Mouse (Mus musculus) heart, embryonic 14.5 days (tissue): ENCODE data around the gene Ncoa6. TPM values are rescaled to one million over a fixed set of nuclear protein-coding genes. Genes with fewer than 3 reads are reported as not detected.

ENCODE experiments used
- ATAC-seq: fragments of 200-750 bp; cut with Nextera tagmentation; 2 replicates; pipeline ENCODE4 v1.8.0; 2017; ENCODE audit warnings: low read depth, moderate TSS enrichment; ENCODE audit not compliant: insufficient number of reproducible peaks, insufficient read depth, low FRiP score
- H3K27ac ChIP-seq, 2 experiments: fragments of 200-500 bp in 1 of 2; fragments of 300-500 bp in 1 of 2; sonication (generic) in 1 of 2; replicated peaks in 1 of 2; 2 replicates each; pipeline ENCODE4 v1.5.1; 2012 to 2014; ENCODE audit warnings: low read depth in 2 of 2, low read length in 2 of 2, control low read depth in 1 of 2, mild to moderate bottlenecking in 1 of 2, mixed read lengths in 1 of 2; ENCODE audit not compliant: control insufficient read depth in 1 of 2, insufficient read depth in 1 of 2
- H3K27me3 ChIP-seq: fragments of 300-500 bp; sonication (generic); 2 replicates; pipeline ENCODE4 v1.6.1; 2014; ENCODE audit warnings: mild to moderate bottlenecking, low read length, control low read depth; ENCODE audit not compliant: control insufficient read depth, insufficient read depth
- H3K36me3 ChIP-seq: fragments of 300-500 bp; sonication (generic); 2 replicates; pipeline ENCODE4 v1.6.1; 2014; ENCODE audit warnings: mild to moderate bottlenecking, control low read depth, low read length, mixed read lengths; ENCODE audit not compliant: control insufficient read depth, insufficient read depth
- H3K4me1 ChIP-seq, 2 experiments: fragments of 200-500 bp in 1 of 2; fragments of 300-500 bp in 1 of 2; sonication (generic) in 1 of 2; 2 replicates each; pipeline ENCODE4 v1.6.1; 2012 to 2014; ENCODE audit warnings: low read length in 2 of 2, control low read depth in 1 of 2, mixed read lengths in 1 of 2; ENCODE audit not compliant: control insufficient read depth in 2 of 2, insufficient read depth in 2 of 2
- H3K4me2 ChIP-seq: fragments of 300-500 bp; sonication (generic); 2 replicates; pipeline ENCODE4 v1.6.1; 2014; ENCODE audit warnings: mild to moderate bottlenecking, low read length
- H3K4me3 ChIP-seq, 2 experiments: fragments of 200-500 bp in 1 of 2; fragments of 300-500 bp in 1 of 2; sonication (generic) in 1 of 2; 2 replicates each; pipeline ENCODE4 v1.5.1; 2012 to 2014; ENCODE audit warnings: low read length in 2 of 2, mild to moderate bottlenecking in 2 of 2, control low read depth in 1 of 2, low read depth in 1 of 2, moderate library complexity in 1 of 2; ENCODE audit not compliant: control insufficient read depth in 1 of 2, insufficient read depth in 1 of 2
- H3K9ac ChIP-seq: fragments of 300-500 bp; sonication (generic); 2 replicates; pipeline ENCODE4 v1.6.1; 2014; ENCODE audit warnings: mild to moderate bottlenecking, low read length
- H3K9me3 ChIP-seq: fragments of 300-500 bp; sonication (generic); 2 replicates; pipeline ENCODE4 v1.6.1; 2016; ENCODE audit warnings: low read length, control low read depth; ENCODE audit not compliant: control insufficient read depth
- WGBS: fragments of 180-500 bp; shearing (Covaris S2); extraction: QIAGEN DNeasy Blood & Tissue Kit; methylation state at CpG from one replicate; pipeline ENCODE4 v1.1.7; 2014; 5-methylcytosine and 5-hydroxymethylcytosine counted together
- polyA plus RNA-seq: library from polyadenylated mRNA; unstranded; fragments of >200 nt; fragmentation: Nextera tagmentation; extraction: Ambion mirVana; gene quantifications from 2 replicates; pipeline ENCODE4 v1.2.1, GENCODE M21; 2014

The Ncoa6 gene
- polyA plus RNA-seq, 1 experiment from 2014 or later: 21.9 TPM

DNA sequence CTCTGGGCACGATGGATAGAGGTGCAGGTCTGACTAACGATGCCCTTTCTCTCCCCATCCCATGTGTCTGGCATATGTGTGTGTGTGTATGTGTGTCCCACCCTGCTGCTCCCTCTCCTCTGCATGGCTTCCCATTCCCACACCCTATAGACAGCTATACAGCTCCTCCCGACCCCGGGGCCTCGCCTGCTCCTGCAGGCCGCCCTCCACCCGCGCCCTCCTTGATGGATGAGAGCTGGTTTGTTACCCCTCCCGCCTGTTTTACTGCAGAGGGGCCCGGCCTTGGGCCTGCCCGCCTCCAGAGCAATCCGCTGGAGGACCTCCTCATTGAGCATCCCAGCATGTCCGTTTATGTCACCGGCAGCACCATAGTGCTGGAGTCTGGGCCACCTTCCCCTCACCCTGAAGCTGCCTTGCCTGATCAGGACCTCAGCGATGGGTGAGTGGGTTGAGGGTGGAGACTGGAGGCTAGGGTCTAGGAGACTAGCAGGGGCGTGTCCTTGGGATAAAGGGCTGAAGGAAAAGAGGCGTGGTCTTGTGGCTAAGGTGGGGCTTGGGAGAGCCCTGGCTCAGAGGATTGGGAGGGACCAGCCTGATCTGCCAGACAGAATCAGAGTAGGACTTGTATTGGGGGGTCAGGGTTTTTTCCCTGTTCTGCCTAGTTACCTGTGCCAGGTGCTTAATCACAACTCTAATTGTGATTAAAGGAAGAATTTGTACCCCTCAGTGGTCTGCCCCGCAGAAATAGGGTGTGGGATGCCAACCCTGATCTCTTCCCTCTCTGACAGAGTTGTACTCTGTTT lies 87.8 kb downstream of the Ncoa6 start:
- Histone ChIP-seq H3K9me3 (no peaks in the 10 kb centered on the region), H3K4me1 (peaks cover 13 to 43% of the 10 kb centered on the region in 2 experiments), H3K27me3 (no peaks in the 10 kb centered on the region), H3K4me2 (no peak overlapping the region), H3K4me3 (no peak overlapping the region), H3K27ac (no peak overlapping the region), H3K9ac (no peak overlapping the region; the same call in 1 of the 2 replicates), H3K36me3 (peaks cover 63% of the 10 kb centered on the region)
- 71% methylated on average over 18 of the region's 18 CpGs for WGBS
- no peak for ATAC-seq

- Histone ChIP-seq H3K27ac (no peak overlapping the region), H3K36me3 (peaks cover 55% of the 10 kb centered on the region), H3K9me3 (no peaks in the 10 kb centered on the region), H3K4me1 (peaks cover 13 to 47% of the 10 kb centered on the region in 2 experiments), H3K27me3 (no peaks in the 10 kb centered on the region), H3K4me3 (no peak overlapping the region), H3K4me2 (no peak overlapping the region), H3K9ac (no peak overlapping the region)
- ATAC-seq: no peak
- 35% methylated on average over 7 of the region's 7 CpGs for WGBS
These were observed 88.6 kb downstream of the Ncoa6 start for GRCm38 (mm10) chr2:155385090-155385489.

DNA sequence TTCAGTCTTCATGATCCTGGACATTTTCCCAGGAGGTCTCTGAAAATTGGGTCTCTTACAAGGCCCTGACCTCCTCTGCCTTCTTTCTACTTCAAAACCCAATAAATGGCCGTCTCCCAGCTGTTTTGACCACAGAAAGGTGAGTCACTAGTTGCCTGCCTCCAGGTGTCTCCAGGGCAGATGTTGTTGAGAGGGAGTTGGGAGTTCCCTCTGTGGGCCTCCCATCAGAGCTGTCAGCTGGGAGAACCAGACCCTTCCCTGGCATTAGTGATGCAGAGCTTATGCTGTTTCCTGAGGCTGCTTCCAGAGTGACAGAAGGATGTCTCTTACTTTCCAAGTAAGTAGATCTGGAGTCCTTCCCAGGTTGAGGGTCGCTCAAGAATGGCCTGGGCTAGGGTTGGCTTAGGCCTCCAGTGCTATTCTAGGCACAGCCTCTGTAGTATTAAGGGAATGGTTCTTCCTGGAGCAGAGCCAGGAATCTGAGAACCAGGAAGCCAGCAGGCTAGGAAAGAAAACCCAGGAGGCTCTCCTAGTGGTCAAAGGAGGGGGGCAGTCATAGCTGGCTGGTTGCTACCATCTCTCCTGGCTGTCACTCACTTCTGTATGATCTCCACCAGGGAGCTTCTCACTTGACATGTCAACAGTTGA lies 90.8 kb downstream of the Ncoa6 start:
- Histone ChIP-seq H3K27me3 (no peaks in the 10 kb centered on the region), H3K4me2 (peak overlapping the region; percentile 78), H3K9ac (peak overlapping the region; percentile 95), H3K27ac (peak overlapping the region; percentile 67 to 100), H3K36me3 (peaks cover 33% of the 10 kb centered on the region), H3K4me3 (peak overlapping the region; percentile 78 to 84), H3K4me1 (peaks cover 9 to 33% of the 10 kb centered on the region in 2 experiments), H3K9me3 (no peaks in the 10 kb centered on the region)
- ATAC-seq: peak; percentile 28
- 34% methylated on average over 2 of the region's 2 CpGs for WGBS

GRCm38 (mm10) chr2:155382332-155382700 lies 91.4 kb downstream of the Ncoa6 start:
- Histone ChIP-seq H3K9ac (peak overlapping the region; percentile 95), H3K4me1 (peaks cover 9 to 33% of the 10 kb centered on the region in 2 experiments), H3K36me3 (peaks cover 27% of the 10 kb centered on the region), H3K9me3 (no peaks in the 10 kb centered on the region), H3K4me3 (peak overlapping the region; percentile 78 to 84), H3K27me3 (no peaks in the 10 kb centered on the region), H3K27ac (peak overlapping the region; percentile 67 to 100), H3K4me2 (peak overlapping the region; percentile 78)
- ATAC-seq: no peak
- WGBS: 11% methylated on average over 6 of the region's 6 CpGs

DNA sequence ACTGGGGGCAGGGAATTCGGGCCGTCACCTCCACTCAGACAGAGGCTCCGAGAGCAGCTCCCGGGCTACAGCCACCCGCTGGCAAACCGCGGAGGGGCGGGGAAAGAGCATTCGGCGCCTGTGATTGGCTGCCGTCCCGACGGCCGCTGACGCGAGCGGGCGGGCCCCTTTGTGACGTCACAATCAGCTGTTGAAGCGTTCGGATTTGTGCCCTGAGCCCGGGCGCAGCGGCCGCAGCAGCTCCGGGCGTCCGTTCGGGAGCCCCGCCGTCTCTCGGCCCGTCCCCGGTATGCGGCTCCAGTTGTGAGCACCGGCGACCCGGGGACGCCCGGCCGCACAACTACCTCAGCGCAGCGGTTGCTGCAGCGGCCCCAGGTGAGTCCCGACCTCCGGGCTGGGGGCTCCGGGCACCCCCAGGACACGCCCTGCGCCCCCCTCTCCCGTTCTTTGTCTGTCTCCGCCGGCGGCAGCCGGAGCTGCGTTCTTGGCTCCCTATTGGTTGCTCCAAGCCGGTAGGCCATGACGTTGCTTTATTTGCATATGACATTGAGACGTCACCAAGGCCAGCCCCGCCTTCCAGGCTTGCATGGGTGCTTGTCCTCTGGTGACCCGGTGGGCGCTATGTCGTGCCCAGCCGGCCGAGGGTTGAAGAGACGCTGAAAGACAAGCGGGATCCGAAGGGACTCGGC lies 91.9 kb downstream of the Ncoa6 start:
- H3K27ac ChIP-seq: peak overlapping the region; percentile 97 to 100
- peak overlapping the region; percentile 78 for H3K4me2 ChIP-seq
- H3K36me3 ChIP-seq: peaks cover 21% of the 10 kb centered on the region
- under 1% methylated on average over 55 of the region's 68 CpGs for WGBS
- no peaks in the 10 kb centered on the region for H3K9me3 ChIP-seq
- peak overlapping the region; percentile 95 for H3K9ac ChIP-seq
- peaks cover 9 to 30% of the 10 kb centered on the region in 2 experiments for H3K4me1 ChIP-seq
- no peaks in the 10 kb centered on the region for H3K27me3 ChIP-seq
- ATAC-seq: peak; percentile 88
- peak overlapping the region; percentile 78 to 84 for H3K4me3 ChIP-seq

DNA sequence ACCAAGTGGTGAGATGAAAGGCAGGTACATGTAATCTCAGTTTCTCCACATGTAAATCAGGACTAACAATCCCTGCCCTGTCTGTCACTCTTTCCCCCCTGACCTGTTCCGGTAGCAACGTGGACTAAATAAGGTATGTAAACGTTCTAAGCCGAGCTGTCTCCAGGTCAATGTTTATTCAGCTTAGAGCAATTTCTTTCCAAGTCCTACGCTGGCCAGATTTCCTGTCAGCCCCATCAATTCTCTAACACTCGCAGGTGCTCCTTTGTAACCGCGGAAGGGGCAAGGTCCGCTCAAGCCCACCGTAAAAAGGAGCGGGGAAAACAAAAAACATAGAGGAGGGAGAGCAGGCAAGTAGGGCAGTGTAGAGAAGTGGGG lies 92.6 kb downstream of the Ncoa6 start:
- Histone ChIP-seq H3K9me3 (no peaks in the 10 kb centered on the region), H3K4me3 (peak overlapping the region; percentile 78 to 84), H3K27me3 (no peaks in the 10 kb centered on the region), H3K9ac (peak overlapping the region; percentile 95), H3K27ac (peak overlapping the region; percentile 76 to 100; a peak in 3 of 4 replicates), H3K4me1 (peaks cover 9 to 29% of the 10 kb centered on the region in 2 experiments), H3K4me2 (peak overlapping the region; percentile 78), H3K36me3 (peaks cover 14% of the 10 kb centered on the region)
- WGBS: 3% methylated on average over 11 of the region's 11 CpGs
- no peak for ATAC-seq

GRCm38 (mm10) chr2:155380261-155381059 lies 93.2 kb downstream of the Ncoa6 start, which contains the start of gene Trp53inp2:
Gene Trp53inp2, plus strand, starts transcription at chr2:155381059.
- Histone ChIP-seq H3K36me3 (peaks cover 8% of the 10 kb centered on the region), H3K9ac (peak within 1 kb of the TSS; percentile 95), H3K4me3 (peak within 1 kb of the TSS; percentile 78 to 84), H3K9me3 (no peaks in the 10 kb centered on the region), H3K27ac (peak within 1 kb of the TSS; percentile 97 to 100), H3K27me3 (no peaks in the 10 kb centered on the region), H3K4me2 (peak within 1 kb of the TSS; percentile 78), H3K4me1 (peaks cover 9 to 29% of the 10 kb centered on the region in 2 experiments)
- WGBS: 58% methylated on average over 8 of the region's 8 CpGs
- no peak for ATAC-seq
